Mouse (Mus musculus) thymus, adult 2 months (tissue): ENCODE data around the gene Vti1a.

ENCODE experiments used
- CTCF ChIP-seq: fragments of 200-500 bp; IDR thresholded peaks from 2 replicates; pipeline ENCODE4 v1.5.1; 2012; ENCODE audit warnings: mild to moderate bottlenecking, control low read depth, low read length, moderate library complexity, borderline replicate concordance; ENCODE audit not compliant: control insufficient read depth, poor library complexity, insufficient read depth; ENCODE audit errors: extremely low read depth
- POLR2A ChIP-seq: fragments of 200-500 bp; IDR thresholded peaks from 2 replicates; pipeline ENCODE4 v1.6.1; 2012; ENCODE audit warnings: mild to moderate bottlenecking, low read length, control low read depth, moderate library complexity; ENCODE audit not compliant: control insufficient read depth, poor library complexity, insufficient read depth; ENCODE audit errors: extremely low read depth

GRCm38 (mm10) chr19:55580152-55580551 lies 264.1 kb downstream of the Vti1a start:
- no peak for TF ChIP-seq POLR2A
- TF ChIP-seq CTCF = no peak
